Mouse (Mus musculus): ENCODE data around the gene Gm1123. TPM values are rescaled to one million over a fixed set of nuclear protein-coding genes. Genes with fewer than 3 reads are reported as not detected.

The Gm1123 gene
- total and polyA plus RNA-seq, 3 experiments: not detected

DNA sequence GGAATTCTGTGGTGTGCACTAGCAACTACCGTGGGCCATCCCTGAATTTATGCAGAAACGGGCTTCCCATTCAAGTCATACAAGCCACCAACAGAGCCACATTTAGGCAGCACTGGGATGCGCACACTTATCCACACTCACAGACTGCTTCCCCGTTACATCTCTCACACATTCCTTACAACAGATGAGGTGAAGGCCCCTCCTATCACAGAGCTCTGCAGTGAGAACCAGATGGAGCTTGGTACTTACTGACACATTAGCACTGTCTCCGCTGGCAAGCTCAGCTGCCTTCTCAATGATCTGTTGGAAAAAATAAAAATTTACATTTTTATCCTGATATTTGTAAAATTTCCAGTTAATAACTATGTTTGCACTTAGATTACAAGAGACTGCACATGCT, 29.8 kb upstream of the Gm1123 start:
- H3K4me1 ChIP-seq (ENCODE audit: control insufficient read depth, insufficient read depth, low read length): no peaks in the 10 kb centered on the region
- 82% methylated on average over 5 of the region's 5 CpGs for WGBS
- H3K4me3 ChIP-seq: no peak overlapping the region
- no peak overlapping the region for H3K9ac ChIP-seq (ENCODE audit: low read depth, low read length)
- H3K27me3 ChIP-seq (ENCODE audit: control insufficient read depth, insufficient read depth, low read length): no peaks in the 10 kb centered on the region
- TF ChIP-seq CTCF (IDR thresholded peaks at IDR 0.05) (no peak), EP300 (IDR thresholded peaks at IDR 0.05; ENCODE audit: insufficient read depth, low read depth, low read length) (no peak), POLR2A (IDR thresholded peaks at IDR 0.05; ENCODE audit: insufficient read depth, low read depth, low read length) (no peak)
- intact Hi-C loops (cut with DNase I): loop anchor here (5.0 to 10.0 kb wide), 2 partner anchors 72 to 451 kb away; no protein-coding TSS in a partner anchor
- no peaks in the 10 kb centered on the region for H3K36me3 ChIP-seq (ENCODE audit: control insufficient read depth, insufficient read depth, low read length)
- DNase-seq: no peak
- no peaks in the 10 kb centered on the region for H3K79me2 ChIP-seq (replicated peaks; ENCODE audit: control insufficient read depth, insufficient read depth, low read length)
- H3K27ac ChIP-seq: no peak overlapping the region

DNA sequence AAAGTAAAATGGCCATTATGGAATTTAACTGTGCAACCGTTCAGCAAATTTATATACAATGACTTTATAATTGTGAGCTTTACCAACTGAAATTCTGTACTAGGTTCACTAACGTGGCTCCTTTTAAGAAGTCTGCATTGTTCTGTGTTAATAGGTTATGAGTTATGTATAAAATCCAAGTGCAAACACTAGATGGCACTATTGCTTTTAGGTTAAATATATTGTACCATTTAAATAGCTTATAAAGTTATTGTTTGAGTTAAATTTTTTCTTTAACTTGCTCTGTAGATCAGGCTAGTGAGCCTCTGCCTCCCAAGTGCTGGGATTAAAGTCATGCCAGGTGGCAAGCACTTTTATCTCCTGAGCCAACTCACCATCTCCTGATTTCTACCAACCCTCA, 28.7 kb upstream of the Gm1123 start:
- no peak for TF ChIP-seq POLR2A (IDR thresholded peaks at IDR 0.05; ENCODE audit: insufficient read depth, low read depth, low read length)
- peak; percentile 81 for TF ChIP-seq CTCF (IDR thresholded peaks at IDR 0.05)
- H3K79me2 ChIP-seq (replicated peaks; ENCODE audit: control insufficient read depth, insufficient read depth, low read length): no peaks in the 10 kb centered on the region
- no peak overlapping the region for H3K4me3 ChIP-seq
- DNase-seq: no peak
- no peak overlapping the region for H3K27ac ChIP-seq
- intact Hi-C loops (cut with DNase I): loop anchor here (1.0 to 10.0 kb wide), 3 partner anchors 178 to 449 kb away; no protein-coding TSS in a partner anchor
- H3K36me3 ChIP-seq (ENCODE audit: control insufficient read depth, insufficient read depth, low read length): no peaks in the 10 kb centered on the region
- no peaks in the 10 kb centered on the region for H3K4me1 ChIP-seq (ENCODE audit: control insufficient read depth, insufficient read depth, low read length)
- 34% methylated on average over 2 of the region's 2 CpGs for WGBS
- H3K9ac ChIP-seq (ENCODE audit: low read depth, low read length): no peak overlapping the region
- H3K27me3 ChIP-seq (ENCODE audit: control insufficient read depth, insufficient read depth, low read length): no peaks in the 10 kb centered on the region

DNA sequence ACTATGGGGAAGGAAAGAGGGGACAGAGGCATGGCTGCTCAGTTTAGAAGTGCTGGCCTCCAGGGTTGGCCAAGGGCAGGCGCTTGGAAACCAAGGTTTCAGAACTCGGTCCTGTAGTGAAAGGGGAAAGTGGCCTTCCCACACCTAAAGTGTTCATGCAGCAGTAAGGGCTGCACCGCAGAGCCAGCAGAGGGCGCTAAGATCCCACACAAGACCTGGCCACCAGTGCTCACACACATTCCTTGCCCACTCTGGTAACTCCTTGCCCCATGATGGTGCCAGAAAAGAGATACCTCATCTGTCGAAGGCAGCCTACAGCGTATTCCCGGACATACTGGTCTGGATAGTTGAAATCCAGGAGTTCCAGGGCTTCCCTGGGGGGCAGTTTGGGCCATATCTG, 27.0 kb upstream of the Gm1123 start:
- Histone ChIP-seq H3K9ac (ENCODE audit: low read depth, low read length) (no peak overlapping the region), H3K36me3 (ENCODE audit: control insufficient read depth, insufficient read depth, low read length) (no peaks in the 10 kb centered on the region), H3K27ac (no peak overlapping the region), H3K79me2 (replicated peaks; ENCODE audit: control insufficient read depth, insufficient read depth, low read length) (no peaks in the 10 kb centered on the region), H3K27me3 (ENCODE audit: control insufficient read depth, insufficient read depth, low read length) (no peaks in the 10 kb centered on the region), H3K4me3 (no peak overlapping the region), H3K4me1 (ENCODE audit: control insufficient read depth, insufficient read depth, low read length) (no peaks in the 10 kb centered on the region)
- DNase-seq: peak; percentile 68 to 80
- intact Hi-C loops (cut with DNase I): loop anchor here (2.0 to 10.0 kb wide), 2 partner anchors 388 to 448 kb away; partner anchors contain the start of gene Nme9
- WGBS: 33% methylated on average over 7 of the region's 7 CpGs
- TF ChIP-seq CTCF (IDR thresholded peaks at IDR 0.05) (peak; percentile 99; the same call in 1 of the 2 replicates), EP300 (IDR thresholded peaks at IDR 0.05; ENCODE audit: insufficient read depth, low read depth, low read length) (peak; percentile 77), POLR2A (IDR thresholded peaks at IDR 0.05; ENCODE audit: insufficient read depth, low read depth, low read length) (no peak)

DNA sequence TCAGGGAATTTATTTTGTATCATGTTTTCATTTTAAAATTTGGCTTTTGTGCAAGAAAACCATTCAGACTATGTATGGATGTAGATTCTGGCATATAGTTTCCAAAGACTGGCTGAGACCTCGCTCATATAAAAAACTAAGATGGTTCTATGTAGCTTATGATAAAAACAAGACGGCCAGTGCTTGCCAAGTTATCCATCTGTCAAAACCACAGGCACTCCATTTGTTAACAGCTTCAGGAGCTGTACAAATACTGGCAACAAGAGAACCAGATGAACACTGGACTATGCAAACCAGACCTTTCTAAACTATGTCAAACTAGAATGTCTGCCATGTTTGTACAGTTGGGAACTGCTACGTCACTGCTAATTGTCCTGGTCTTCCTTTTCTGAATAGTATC, 22.2 kb upstream of the Gm1123 start:
- H3K4me3 ChIP-seq: no peak overlapping the region
- H3K27ac ChIP-seq: no peak overlapping the region
- no peaks in the 10 kb centered on the region for H3K27me3 ChIP-seq (ENCODE audit: control insufficient read depth, insufficient read depth, low read length)
- 81% methylated on average over 3 of the region's 3 CpGs for WGBS
- TF ChIP-seq POLR2A (IDR thresholded peaks at IDR 0.05; ENCODE audit: insufficient read depth, low read depth, low read length): no peak
- no peaks in the 10 kb centered on the region for H3K4me1 ChIP-seq (ENCODE audit: control insufficient read depth, insufficient read depth, low read length)
- no peak overlapping the region for H3K9ac ChIP-seq (ENCODE audit: low read depth, low read length)
- DNase-seq: no peak
- H3K79me2 ChIP-seq (replicated peaks; ENCODE audit: control insufficient read depth, insufficient read depth, low read length): no peaks in the 10 kb centered on the region
- intact Hi-C loops (cut with DNase I): no loop called here
- no peaks in the 10 kb centered on the region for H3K36me3 ChIP-seq (ENCODE audit: control insufficient read depth, insufficient read depth, low read length)

DNA sequence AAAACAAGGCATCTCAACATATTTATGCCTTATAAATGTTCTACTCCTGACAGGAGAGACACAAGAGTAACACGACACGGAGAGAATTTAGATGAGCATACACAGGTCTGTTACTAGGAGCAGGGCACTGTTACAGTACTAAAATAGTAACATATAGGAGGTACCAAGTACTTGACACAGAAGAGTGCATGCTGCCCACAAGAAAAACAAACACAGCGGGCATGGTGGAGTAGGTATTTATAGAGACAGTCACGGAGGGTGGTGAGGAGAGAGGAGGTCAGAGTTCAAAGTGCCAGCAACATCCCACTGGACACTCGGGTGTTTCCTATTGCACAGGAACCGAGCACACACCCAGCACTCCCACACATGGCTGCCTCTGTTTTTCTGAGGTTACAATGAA, 14.2 kb upstream of the Gm1123 start:
- TF ChIP-seq POLR2A (IDR thresholded peaks at IDR 0.05; ENCODE audit: insufficient read depth, low read depth, low read length) (no peak), EP300 (IDR thresholded peaks at IDR 0.05; ENCODE audit: insufficient read depth, low read depth, low read length) (no peak), CTCF (IDR thresholded peaks at IDR 0.05) (no peak)
- WGBS: 22% methylated on average over 6 of the region's 6 CpGs
- H3K79me2 ChIP-seq (replicated peaks; ENCODE audit: control insufficient read depth, insufficient read depth, low read length): no peaks in the 10 kb centered on the region
- no peak overlapping the region for H3K4me3 ChIP-seq
- peak in 1 of 2 experiments; percentile 13 for DNase-seq
- H3K4me1 ChIP-seq (ENCODE audit: control insufficient read depth, insufficient read depth, low read length): peaks cover 3% of the 10 kb centered on the region
- no peak overlapping the region for H3K9ac ChIP-seq (ENCODE audit: low read depth, low read length)
- peak overlapping the region; percentile 52; the same call in 1 of the 2 replicates for H3K27ac ChIP-seq
- intact Hi-C loops (cut with DNase I): no loop called here
- H3K36me3 ChIP-seq (ENCODE audit: control insufficient read depth, insufficient read depth, low read length): peaks cover 6% of the 10 kb centered on the region; the same call in 1 of the 2 replicates
- H3K27me3 ChIP-seq (ENCODE audit: control insufficient read depth, insufficient read depth, low read length): no peaks in the 10 kb centered on the region

DNA sequence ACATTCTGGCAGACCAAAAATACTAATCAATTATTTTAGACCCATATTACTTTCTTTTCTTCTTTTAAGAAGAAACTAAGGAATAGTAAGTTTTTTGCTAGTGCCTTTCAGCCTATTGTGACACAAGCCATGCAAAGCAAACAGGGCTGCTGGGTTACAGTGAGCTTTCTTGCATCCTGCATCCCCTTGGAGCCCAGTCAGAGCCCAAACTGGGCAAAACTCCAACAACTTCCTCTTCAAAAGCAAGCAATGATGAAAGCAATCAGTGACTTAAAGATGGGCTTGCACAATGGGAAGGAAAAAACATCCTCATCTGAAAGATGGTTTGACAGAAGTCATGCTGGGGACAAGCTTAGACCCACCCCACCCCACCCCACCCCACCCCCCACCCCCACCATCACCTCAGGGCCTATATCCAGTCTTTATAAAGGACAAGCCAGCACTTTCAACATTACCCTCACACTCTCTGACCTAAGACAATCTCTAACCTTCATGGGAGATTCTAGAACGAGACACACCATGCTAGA, 13.3 kb upstream of the Gm1123 start:
- 30% methylated on average over 1 of the region's 1 CpGs for WGBS
- Histone ChIP-seq H3K4me1 (ENCODE audit: control insufficient read depth, insufficient read depth, low read length) (peaks cover 3% of the 10 kb centered on the region), H3K27ac (no peak overlapping the region), H3K79me2 (replicated peaks; ENCODE audit: control insufficient read depth, insufficient read depth, low read length) (no peaks in the 10 kb centered on the region), H3K36me3 (ENCODE audit: control insufficient read depth, insufficient read depth, low read length) (peaks cover 6% of the 10 kb centered on the region; the same call in 1 of the 2 replicates), H3K9ac (ENCODE audit: low read depth, low read length) (no peak overlapping the region), H3K4me3 (no peak overlapping the region), H3K27me3 (ENCODE audit: control insufficient read depth, insufficient read depth, low read length) (no peaks in the 10 kb centered on the region)
- TF ChIP-seq EP300 (IDR thresholded peaks at IDR 0.05; ENCODE audit: insufficient read depth, low read depth, low read length): no peak
- no peak for TF ChIP-seq CTCF (IDR thresholded peaks at IDR 0.05)
- no peak for TF ChIP-seq POLR2A (IDR thresholded peaks at IDR 0.05; ENCODE audit: insufficient read depth, low read depth, low read length)
- DNase-seq: peak in 1 of 2 experiments; percentile 20
- intact Hi-C loops (cut with DNase I): no loop called here

Data from heart, adult 2 months (tissue).